ENCODE assay signal across 8 mouse cellular contexts in the genomic region with DNA sequence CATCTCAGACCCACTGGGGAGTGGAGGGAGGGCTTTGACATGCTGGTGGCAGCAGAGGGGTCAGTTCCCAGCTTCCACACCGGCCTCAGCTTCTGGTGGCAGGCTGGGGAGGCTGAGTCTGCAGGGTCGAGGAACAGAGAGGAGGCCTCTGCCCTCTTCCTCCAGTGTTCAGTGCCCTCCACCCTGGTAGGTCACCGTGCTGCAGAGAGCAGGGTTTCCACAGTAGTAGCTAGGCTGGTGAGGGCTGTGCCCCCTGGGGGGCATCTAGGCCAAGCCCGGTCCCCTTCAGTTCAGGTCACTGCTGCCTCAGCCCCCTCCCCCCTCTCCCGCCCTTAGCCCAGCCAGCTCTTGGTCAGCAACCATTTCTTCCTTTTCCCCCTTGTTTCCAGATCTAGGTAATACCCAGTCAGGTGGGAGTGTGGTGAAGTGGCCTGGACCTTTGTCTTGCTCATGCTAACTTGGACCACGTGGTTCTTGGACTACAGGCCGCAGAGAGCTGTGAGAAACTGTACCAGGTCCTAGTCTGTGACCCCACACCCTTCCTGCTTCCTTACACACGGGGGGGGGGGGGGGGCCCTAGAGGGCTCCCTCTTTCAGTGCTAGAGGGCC. TPM values are rescaled to one million over a fixed set of nuclear protein-coding genes. Genes with fewer than 3 reads are reported as not detected.
DNase-seq lines count a peak whose midpoint lies in the region; ATAC-seq and TF ChIP-seq lines count a peak whose summit lies in the region.

No protein-coding gene starts in this region.

- H3K27ac ChIP-seq in embryonic facial prominence, embryonic 10.5 days (replicated peaks) = peak overlapping the region; percentile 100
- H3K27ac ChIP-seq in hindbrain, embryonic 14.5 days = peak overlapping the region; percentile 100
- no peak overlapping the region for H3K27ac ChIP-seq in liver, embryonic 14.5 days
- peak overlapping the region; percentile 74 for H3K27ac ChIP-seq in stomach, postnatal 0 days (replicated peaks)

- H3K4me3 ChIP-seq in embryonic facial prominence, embryonic 10.5 days = peak overlapping the region; percentile 85
- peak overlapping the region; percentile 88 for H3K4me3 ChIP-seq in hindbrain, embryonic 14.5 days (replicated peaks; ENCODE audit: low read length)
- H3K4me3 ChIP-seq in liver, embryonic 14.5 days (ENCODE audit: insufficient read depth in 1 of 2, low read depth in 2 of 2, low read length in 2 of 2) = no peak overlapping the region
- peak overlapping the region; percentile 64; the same call in 1 of the 2 replicates for H3K4me3 ChIP-seq in stomach, postnatal 0 days (ENCODE audit: low read depth, low read length)

- TF ChIP-seq EP300 in liver, embryonic 14.5 days (IDR thresholded peaks at IDR 0.05; ENCODE audit: low read depth) = no peak
- no peak for TF ChIP-seq EP300 in stomach, postnatal 0 days (optimal IDR thresholded peaks at IDR 0.05)

- H3K4me2 ChIP-seq in hindbrain, embryonic 14.5 days (replicated peaks) = peak overlapping the region; percentile 100
- peak overlapping the region; percentile 71 for H3K4me2 ChIP-seq in liver, embryonic 14.5 days (ENCODE audit: low read depth)
- peak overlapping the region; percentile 100 for H3K4me2 ChIP-seq in stomach, postnatal 0 days (replicated peaks; ENCODE audit: low read depth)

- no peak for ATAC-seq in hindbrain, embryonic 14.5 days (ENCODE audit: low FRiP score)
- no peak for ATAC-seq in liver, embryonic 14.5 days (ENCODE audit: insufficient read depth)
- ATAC-seq in stomach, postnatal 0 days (ENCODE audit: low FRiP score, low TSS enrichment) = no peak
- no peak for ATAC-seq in inflammation-experienced regulatory T-cells, adult 6 months

- TF ChIP-seq CTCF in liver, embryonic 14.5 days (IDR thresholded peaks at IDR 0.05; ENCODE audit: low read depth) = no peak
- TF ChIP-seq CTCF in stomach, postnatal 0 days (IDR thresholded peaks at IDR 0.05; ENCODE audit: low read depth) = no peak

- DNase-seq in cerebellum, adult 9-11 months = peak; percentile 56
- DNase-seq in cerebellum, postnatal 36 days = no peak
- DNase-seq in embryonic facial prominence, embryonic 10.5 days (ENCODE audit: low spot score) = peak; percentile 75
- DNase-seq in hindbrain, embryonic 14.5 days (ENCODE audit: low spot score) = peak; percentile 34
- DNase-seq in liver, embryonic 14.5 days (ENCODE audit: low read depth in 3 of 3, low spot score in 3 of 3) = no peak
- no peak for DNase-seq in stomach, postnatal 0 days (ENCODE audit: low spot score)
- no peak for DNase-seq in thymus, postnatal 0 days (ENCODE audit: low spot score)

- H3K36me3 ChIP-seq in embryonic facial prominence, embryonic 10.5 days (replicated peaks) = peaks cover 17% of the 10 kb centered on the region
- peaks cover 10% of the 10 kb centered on the region; the same call in 1 of the 2 replicates for H3K36me3 ChIP-seq in hindbrain, embryonic 14.5 days (replicated peaks; ENCODE audit: control insufficient read depth, insufficient read depth)
- no peaks in the 10 kb centered on the region for H3K36me3 ChIP-seq in liver, embryonic 14.5 days (replicated peaks; ENCODE audit: control insufficient read depth, insufficient read depth, low read depth)
- H3K36me3 ChIP-seq in stomach, postnatal 0 days (ENCODE audit: control insufficient read depth, insufficient read depth, low read length) = no peaks in the 10 kb centered on the region

- H3K27me3 ChIP-seq in embryonic facial prominence, embryonic 10.5 days (replicated peaks; ENCODE audit: low read depth, poor library complexity, severe bottlenecking) = no peaks in the 10 kb centered on the region
- H3K27me3 ChIP-seq in hindbrain, embryonic 14.5 days (ENCODE audit: control insufficient read depth, insufficient read depth, low read length) = no peaks in the 10 kb centered on the region
- H3K27me3 ChIP-seq in liver, embryonic 14.5 days (ENCODE audit: control insufficient read depth, insufficient read depth, low read length) = peaks cover 69% of the 10 kb centered on the region
- H3K27me3 ChIP-seq in stomach, postnatal 0 days (ENCODE audit: control insufficient read depth, insufficient read depth, low read length) = no peaks in the 10 kb centered on the region

- no peaks in the 10 kb centered on the region for H3K9me3 ChIP-seq in embryonic facial prominence, embryonic 10.5 days
- H3K9me3 ChIP-seq in hindbrain, embryonic 14.5 days (ENCODE audit: control insufficient read depth, low read length) = no peaks in the 10 kb centered on the region
- no peaks in the 10 kb centered on the region for H3K9me3 ChIP-seq in liver, embryonic 14.5 days (ENCODE audit: control insufficient read depth, low read length)
- no peaks in the 10 kb centered on the region for H3K9me3 ChIP-seq in stomach, postnatal 0 days (ENCODE audit: control insufficient read depth, low read length)

- H3K9ac ChIP-seq in hindbrain, embryonic 14.5 days = peak overlapping the region; percentile 100
- H3K9ac ChIP-seq in liver, embryonic 14.5 days (replicated peaks) = no peak overlapping the region
- peak overlapping the region; percentile 35 for H3K9ac ChIP-seq in stomach, postnatal 0 days (ENCODE audit: low read length)

- WGBS in embryonic facial prominence, embryonic 10.5 days = 2% methylated on average over 8 of the region's 8 CpGs
- 3% methylated on average over 8 of the region's 8 CpGs for WGBS in hindbrain, embryonic 14.5 days
- WGBS in liver, embryonic 14.5 days (ENCODE audit: insufficient replicate concordance) = 15% methylated on average over 8 of the region's 8 CpGs
- 32% methylated on average over 8 of the region's 8 CpGs for WGBS in stomach, postnatal 0 days

- peaks cover 74% of the 10 kb centered on the region for H3K4me1 ChIP-seq in embryonic facial prominence, embryonic 10.5 days
- peaks cover 61% of the 10 kb centered on the region for H3K4me1 ChIP-seq in hindbrain, embryonic 14.5 days (replicated peaks; ENCODE audit: control insufficient read depth, insufficient read depth, low read length)
- H3K4me1 ChIP-seq in liver, embryonic 14.5 days (replicated peaks; ENCODE audit: control insufficient read depth in 2 of 2, insufficient read depth in 2 of 2, low read length in 1 of 2) = 0 out of 4 replicates have a peak, but pooled peaks cover 0 to 2% of the 10 kb centered on the region in 2 experiments
- H3K4me1 ChIP-seq in stomach, postnatal 0 days (replicated peaks; ENCODE audit: control insufficient read depth, insufficient read depth) = peaks cover 27% of the 10 kb centered on the region

RNA-seq across cellular contexts. Expression of a gene that starts 6.1 kb away (rescaled TPM):
- polyA plus RNA-seq in embryonic facial prominence, embryonic 10.5 days (2016; fragmentation: Nextera tagmentation; extraction: Ambion mirVana) = 18.0 and 18.4 TPM in 2 replicates
- 15.9 and 16.3 TPM in 2 replicates for polyA plus RNA-seq in hindbrain, embryonic 14.5 days (2014; fragmentation: Nextera tagmentation; extraction: Ambion mirVana)
- 1.5 and 1.6 TPM in 2 replicates for polyA plus RNA-seq in liver, embryonic 14.5 days (2012; rRNA removed)
- 0.75 and 1.2 TPM in 2 replicates for polyA plus RNA-seq in liver, embryonic 14.5 days (2014; fragmentation: Nextera tagmentation; extraction: Ambion mirVana)
- 2.7 and 2.9 TPM in 2 replicates for polyA plus RNA-seq in stomach, postnatal 0 days (2015; fragmentation: Nextera tagmentation; extraction: Ambion mirVana)
- polyA plus RNA-seq in thymus, postnatal 0 days (2015; fragmentation: Nextera tagmentation; extraction: Ambion mirVana) = 3.3 and 4.6 TPM in 2 replicates
- not detected for polyA plus RNA-seq in inflammation-experienced regulatory T-cells, adult 6 months (2017; shearing (Covaris generic))

Comparison
In these comparisons a context has a peak if more than half of its experiments do, and no peak if none do; other contexts are left out.
1. DNase-seq: peak in cerebellum, adult 9-11 months (single experiment), embryonic facial prominence, embryonic 10.5 days (single experiment) and hindbrain, embryonic 14.5 days (single experiment); none in cerebellum, postnatal 36 days (0 of 2), liver, embryonic 14.5 days (0 of 3), stomach, postnatal 0 days (single experiment) and thymus, postnatal 0 days (single experiment).
2. H3K4me3 ChIP-seq: peak in embryonic facial prominence, embryonic 10.5 days (single experiment), hindbrain, embryonic 14.5 days (single experiment) and stomach, postnatal 0 days (single experiment); none in liver, embryonic 14.5 days (0 of 2).
3. Peak in every context shown above with its lines, with median percentiles within 50 percentile points of each other: H3K4me2 ChIP-seq.